Mouse (Mus musculus): ENCODE data around the gene Dhx34.

- TF ChIP-seq CTCF (IDR thresholded peaks at IDR 0.05; ENCODE audit: borderline replicate concordance, insufficient read depth, low read depth, low read length) = no peak
- TF ChIP-seq POLR2A (IDR thresholded peaks at IDR 0.05; ENCODE audit: borderline replicate concordance, insufficient read depth, low read length) = no peak
Measured at GRCm38 (mm10) chr7:16162036-16162435, 59.8 kb downstream of the Dhx34 start.
